Mouse (Mus musculus) lung, embryonic 14.5 days (tissue): Measurements from ENCODE around the gene Tbl1xr1. TPM values are rescaled to one million over a fixed set of nuclear protein-coding genes. Genes with fewer than 3 reads are reported as not detected.

Experiments
- ATAC-seq: fragments of 200-750 bp; cut with Nextera tagmentation; 2 replicates; pipeline ENCODE4 v1.8.0; 2017; ENCODE audit warnings: mild to moderate bottlenecking, moderate TSS enrichment, moderate library complexity; ENCODE audit not compliant: insufficient read depth
- DNase-seq: peaks from one replicate; pipeline ENCODE4 v3.0.0-alpha.2; 2015
- H3K27ac ChIP-seq: fragments of 300-500 bp; sonication (generic); 2 replicates; pipeline ENCODE4 v1.5.1; 2014; ENCODE audit warnings: low read depth, mild to moderate bottlenecking, moderate library complexity
- H3K27me3 ChIP-seq: fragments of 300-500 bp; sonication (generic); 2 replicates; pipeline ENCODE4 v1.6.1; 2014; ENCODE audit warnings: low read length, control low read depth; ENCODE audit not compliant: insufficient read depth
- H3K36me3 ChIP-seq: fragments of 300-500 bp; sonication (generic); 2 replicates; pipeline ENCODE4 v1.6.1; 2014; ENCODE audit warnings: control low read depth; ENCODE audit not compliant: insufficient read depth
- H3K4me1 ChIP-seq: fragments of 300-500 bp; sonication (generic); 2 replicates; pipeline ENCODE4 v1.6.1; 2014; ENCODE audit warnings: antibody characterized with exemption, control low read depth; ENCODE audit not compliant: insufficient read depth
- H3K4me2 ChIP-seq: fragments of 300-500 bp; sonication (generic); 2 replicates; pipeline ENCODE4 v1.6.1; 2014; ENCODE audit warnings: mild to moderate bottlenecking
- H3K4me3 ChIP-seq: fragments of 300-500 bp; sonication (generic); 2 replicates; pipeline ENCODE4 v1.5.1; 2014; ENCODE audit warnings: low read depth, low read length
- H3K9ac ChIP-seq: fragments of 300-500 bp; sonication (generic); 2 replicates; pipeline ENCODE4 v1.6.1; 2014
- H3K9me3 ChIP-seq: fragments of 300-500 bp; sonication (generic); 2 replicates; pipeline ENCODE4 v1.6.1; 2016; ENCODE audit warnings: low read depth, low read length, control low read depth
- CTCF ChIP-seq: IDR thresholded peaks from 2 replicates; pipeline ENCODE4 v1.5.1; 2016; ENCODE audit warnings: antibody characterized with exemption, low read depth
- WGBS: fragments of 180-500 bp; shearing (Covaris S2); extraction: QIAGEN DNeasy Blood & Tissue Kit; methylation state at CpG from one replicate; pipeline ENCODE4 v1.1.7; 2014; 5-methylcytosine and 5-hydroxymethylcytosine counted together
- polyA plus RNA-seq: library from polyadenylated mRNA; unstranded; fragments of >200 nt; fragmentation: Nextera tagmentation; extraction: Ambion mirVana; gene quantifications from 2 replicates; pipeline ENCODE4 v1.2.1, GENCODE M21; 2014

Gene Tbl1xr1
- 33.3 and 36.5 TPM in 2 replicates for polyA plus RNA-seq

DNA sequence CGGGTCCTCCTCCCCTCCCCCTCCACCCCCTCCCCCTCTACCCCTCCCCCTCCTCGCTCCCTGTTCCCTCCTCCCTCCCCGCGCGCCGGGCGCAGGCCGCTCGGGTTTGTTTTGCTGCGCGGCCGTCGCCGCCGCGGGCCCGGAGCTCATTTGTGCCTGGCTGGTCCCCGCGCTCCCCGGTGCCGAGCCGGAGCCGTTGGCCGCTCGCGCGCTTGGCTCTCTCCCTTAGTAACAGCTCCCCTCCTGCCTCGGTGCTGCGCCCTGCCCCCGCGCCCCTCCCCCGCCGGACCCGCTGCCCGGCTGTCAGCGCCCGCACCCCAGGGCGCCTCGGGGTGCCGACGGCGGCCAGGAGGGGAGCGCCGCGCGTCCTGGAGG is at the start of gene Tbl1xr1:
Gene Tbl1xr1 (plus strand): TSS at position 92 of the 375 bp plus-strand sequence.
- DNase-seq (peak; percentile 96), ATAC-seq (peak; percentile 91)
- WGBS, result under 1% methylated on average over 23 of the region's 46 CpGs

GRCm38 (mm10) chr3:22038004-22038403 is 38.4 kb upstream of the Tbl1xr1 start:
- H3K4me2 ChIP-seq, result no peak overlapping the region
- H3K9me3 ChIP-seq, result no peaks in the 10 kb centered on the region
- no peaks in the 10 kb centered on the region for H3K4me1 ChIP-seq
- no peak for TF ChIP-seq CTCF
- no peak for DNase-seq
- 36% methylated on average over 4 of the region's 4 CpGs for WGBS
- H3K9ac ChIP-seq, result no peak overlapping the region
- H3K36me3 ChIP-seq, result no peaks in the 10 kb centered on the region
- no peak overlapping the region for H3K27ac ChIP-seq
- no peak for ATAC-seq
- H3K27me3 ChIP-seq, result no peaks in the 10 kb centered on the region
- H3K4me3 ChIP-seq, result no peak overlapping the region

More for the DNA sequence above, at the start of gene Tbl1xr1:
- TF ChIP-seq CTCF, result no peak
- no peaks in the 10 kb centered on the region for H3K27me3 ChIP-seq
- peaks cover 15% of the 10 kb centered on the region; the same call in 1 of the 2 replicates for H3K4me1 ChIP-seq
- peak within 1 kb of the TSS; percentile 95 for H3K9ac ChIP-seq
- 0 out of 2 replicates have a peak, but pooled peaks cover 4% of the 10 kb centered on the region for H3K36me3 ChIP-seq
- peak within 1 kb of the TSS; percentile 81 for H3K4me2 ChIP-seq
- H3K4me3 ChIP-seq, result peak within 1 kb of the TSS; percentile 92
- peak within 1 kb of the TSS; percentile 98 for H3K27ac ChIP-seq
- H3K9me3 ChIP-seq, result no peaks in the 10 kb centered on the region

DNA sequence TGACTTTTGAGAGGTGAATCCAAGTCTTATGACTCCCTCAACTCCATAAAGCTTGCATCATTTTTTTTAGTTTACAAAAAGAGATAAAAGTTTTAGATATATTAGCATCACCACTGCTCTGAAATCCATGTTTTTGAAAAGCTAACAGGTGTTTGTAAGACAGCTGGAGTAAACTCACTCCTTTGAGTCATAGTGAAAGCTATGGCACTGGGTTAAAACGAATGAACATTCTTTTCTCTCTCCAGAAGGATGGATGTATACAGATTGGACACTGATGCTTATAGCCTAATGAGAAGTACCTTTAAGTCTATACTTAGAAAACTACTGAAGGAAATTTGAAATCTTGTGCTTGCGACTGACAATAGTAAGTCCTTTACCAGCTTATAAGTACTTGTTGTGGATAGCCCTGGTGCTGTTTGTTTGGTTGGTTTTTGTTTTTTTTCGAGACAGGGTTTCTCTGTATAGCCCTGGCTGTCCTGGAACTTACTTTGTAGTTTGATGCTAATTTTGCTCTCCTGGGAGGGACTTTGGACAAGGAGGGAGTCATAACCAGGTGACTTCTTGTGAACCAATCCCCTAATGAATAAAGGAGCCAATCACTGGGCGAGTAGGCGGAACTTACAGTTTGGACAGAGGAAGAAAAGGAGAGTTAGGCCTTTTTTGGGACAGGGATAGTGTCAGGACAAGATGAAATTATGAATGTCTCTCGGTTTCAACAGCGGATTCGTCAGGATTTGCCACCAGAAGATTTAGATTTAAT is 37.2 kb upstream of the Tbl1xr1 start:
- no peak overlapping the region for H3K9ac ChIP-seq
- no peak for ATAC-seq
- H3K4me2 ChIP-seq, result no peak overlapping the region
- no peaks in the 10 kb centered on the region for H3K36me3 ChIP-seq
- 90% methylated on average over 8 of the region's 8 CpGs for WGBS
- no peaks in the 10 kb centered on the region for H3K27me3 ChIP-seq
- no peak for DNase-seq
- no peak overlapping the region for H3K4me3 ChIP-seq
- H3K9me3 ChIP-seq, result peaks cover 6% of the 10 kb centered on the region; the same call in 1 of the 2 replicates
- no peak for TF ChIP-seq CTCF
- H3K4me1 ChIP-seq, result no peaks in the 10 kb centered on the region
- H3K27ac ChIP-seq, result no peak overlapping the region

- H3K36me3 ChIP-seq, result no peaks in the 10 kb centered on the region
- H3K9me3 ChIP-seq, result peaks cover 6% of the 10 kb centered on the region; the same call in 1 of the 2 replicates
- H3K4me2 ChIP-seq, result no peak overlapping the region
- H3K9ac ChIP-seq, result no peak overlapping the region
- 85% methylated on average over 6 of the region's 6 CpGs for WGBS
- DNase-seq (no peak), ATAC-seq (no peak)
- H3K4me1 ChIP-seq, result no peaks in the 10 kb centered on the region
- no peak for TF ChIP-seq CTCF
- H3K27ac ChIP-seq, result no peak overlapping the region
- H3K27me3 ChIP-seq, result no peaks in the 10 kb centered on the region
- H3K4me3 ChIP-seq, result no peak overlapping the region
These were observed 35.8 kb upstream of the Tbl1xr1 start for GRCm38 (mm10) chr3:22040627-22041026.

- TF ChIP-seq CTCF, result no peak
- H3K27me3 ChIP-seq, result no peaks in the 10 kb centered on the region
- no peak for DNase-seq
- H3K36me3 ChIP-seq, result no peaks in the 10 kb centered on the region
- H3K27ac ChIP-seq, result no peak overlapping the region
- no peak for ATAC-seq
- H3K4me3 ChIP-seq, result no peak overlapping the region
- no peak overlapping the region for H3K4me2 ChIP-seq
- WGBS, result 83% methylated on average over 14 of the region's 14 CpGs
- peaks cover 6% of the 10 kb centered on the region; the same call in 1 of the 2 replicates for H3K9me3 ChIP-seq
- no peaks in the 10 kb centered on the region for H3K4me1 ChIP-seq
- no peak overlapping the region for H3K9ac ChIP-seq
These were observed 29.2 kb upstream of the Tbl1xr1 start for GRCm38 (mm10) chr3:22047203-22047602.

GRCm38 (mm10) chr3:22056664-22057328 is 19.7 kb upstream of the Tbl1xr1 start:
- Histone ChIP-seq H3K4me1 (no peaks in the 10 kb centered on the region), H3K36me3 (no peaks in the 10 kb centered on the region), H3K9ac (no peak overlapping the region), H3K9me3 (no peaks in the 10 kb centered on the region; the same call in 1 of the 2 replicates), H3K4me2 (no peak overlapping the region), H3K27me3 (no peaks in the 10 kb centered on the region), H3K4me3 (no peak overlapping the region), H3K27ac (no peak overlapping the region)
- 59% methylated on average over 4 of the region's 4 CpGs for WGBS
- ATAC-seq, result peak; percentile 41; the same call in 1 of the 2 replicates
- DNase-seq, result peak; percentile 54
- no peak for TF ChIP-seq CTCF

GRCm38 (mm10) chr3:22058206-22058804 is 18.1 kb upstream of the Tbl1xr1 start:
- TF ChIP-seq CTCF, result no peak
- DNase-seq (no peak), ATAC-seq (no peak)
- Histone ChIP-seq H3K36me3 (no peaks in the 10 kb centered on the region), H3K4me1 (no peaks in the 10 kb centered on the region), H3K9me3 (no peaks in the 10 kb centered on the region; the same call in 1 of the 2 replicates), H3K27ac (no peak overlapping the region), H3K4me2 (no peak overlapping the region), H3K4me3 (no peak overlapping the region), H3K27me3 (no peaks in the 10 kb centered on the region), H3K9ac (no peak overlapping the region)
- WGBS, result 78% methylated on average over 7 of the region's 7 CpGs
